Mouse (Mus musculus): ENCODE measurements around the gene Usmg5.

Gene Usmg5

GRCm38 (mm10) chr19:47065860-47066259 lies 24.6 kb downstream of the Usmg5 start:
- in situ Hi-C loops (cut with MboI; ENCODE audit: unreplicated experiment in 2 of 2), result no loop called here

GRCm38 (mm10) chr19:47057684-47058083 lies 32.8 kb downstream of the Usmg5 start:
- in situ Hi-C loops (cut with MboI; ENCODE audit: unreplicated experiment in 2 of 2), result no loop called here

GRCm38 (mm10) chr19:47053471-47053870 lies 37.0 kb downstream of the Usmg5 start:
- in situ Hi-C loops (cut with MboI; ENCODE audit: unreplicated experiment in 2 of 2), result no loop called here

DNA sequence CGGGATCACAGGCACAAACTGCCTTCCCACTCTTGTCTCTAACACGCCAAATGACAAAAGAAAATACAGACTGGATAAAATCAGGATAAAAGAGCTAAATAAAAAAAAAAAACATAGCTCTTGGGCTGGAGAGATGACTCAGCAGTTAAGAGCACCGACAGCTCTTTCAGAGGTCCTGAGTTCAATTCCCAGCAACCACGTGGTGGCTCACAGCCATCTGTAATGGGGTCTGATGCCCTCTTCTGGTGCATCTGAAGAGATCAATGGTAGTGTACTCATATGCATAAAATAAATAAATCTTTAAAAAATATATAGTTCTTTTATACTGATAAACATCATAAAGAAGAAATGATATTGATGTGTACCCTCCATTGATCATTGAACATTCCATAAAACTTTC lies 37.5 kb downstream of the Usmg5 start:
- in situ Hi-C loops (cut with MboI; ENCODE audit: unreplicated experiment in 2 of 2), result no loop called here

DNA sequence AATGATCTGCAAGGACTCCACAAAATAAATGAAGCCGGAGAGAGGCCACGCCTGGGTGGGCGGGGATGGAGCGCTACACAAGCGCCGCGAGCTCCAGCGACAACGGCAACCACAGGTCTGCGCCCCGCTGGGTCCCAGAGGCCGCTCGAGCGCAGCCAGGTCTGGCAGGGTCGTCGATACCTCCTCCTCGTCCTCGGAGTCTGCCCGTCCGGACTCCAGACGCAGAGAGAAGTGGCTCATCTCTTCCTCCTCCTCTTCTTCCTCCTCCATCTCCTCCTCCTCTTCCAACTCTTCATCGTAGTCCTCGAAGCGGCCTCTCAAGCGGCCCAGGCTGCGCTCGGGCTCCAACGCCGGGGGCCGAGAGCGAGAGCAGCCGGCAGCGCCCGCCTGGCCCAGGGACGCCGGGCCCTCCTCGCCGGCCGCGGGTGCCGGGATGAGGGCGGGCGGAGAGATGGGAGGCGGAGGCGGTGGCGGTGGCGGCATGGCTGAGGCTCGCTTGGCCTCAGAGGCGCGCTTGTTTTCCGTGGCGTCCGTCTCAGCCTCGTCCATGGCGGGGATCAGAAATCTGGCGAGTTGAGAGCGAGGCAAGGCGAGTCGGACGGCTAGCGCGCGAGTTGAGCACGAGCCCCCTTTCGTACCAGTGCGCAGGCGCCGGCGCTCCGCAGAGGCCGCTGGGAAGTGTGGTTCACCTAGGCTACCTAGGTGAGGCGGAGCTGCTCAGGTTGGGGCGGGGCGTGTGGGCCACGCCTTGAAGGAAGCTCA lies 40.0 kb downstream of the Usmg5 start, which contains the start of gene Pcgf6:
Pcgf6 (minus strand) TSS at position 636 of the 762 bp plus-strand sequence.
- in situ Hi-C loops (cut with MboI; ENCODE audit: unreplicated experiment in 2 of 2), result no loop called here

GRCm38 (mm10) chr19:47049840-47050239 lies 40.6 kb downstream of the Usmg5 start:
- in situ Hi-C loops (cut with MboI; ENCODE audit: unreplicated experiment in 2 of 2), result no loop called here

GRCm38 (mm10) chr19:47049061-47049460 lies 41.4 kb downstream of the Usmg5 start:
- in situ Hi-C loops (cut with MboI; ENCODE audit: unreplicated experiment in 2 of 2), result no loop called here

- in situ Hi-C loops (cut with MboI; ENCODE audit: unreplicated experiment in 2 of 2), result no loop called here
These were observed 43.1 kb downstream of the Usmg5 start for GRCm38 (mm10) chr19:47047236-47047833.

DNA sequence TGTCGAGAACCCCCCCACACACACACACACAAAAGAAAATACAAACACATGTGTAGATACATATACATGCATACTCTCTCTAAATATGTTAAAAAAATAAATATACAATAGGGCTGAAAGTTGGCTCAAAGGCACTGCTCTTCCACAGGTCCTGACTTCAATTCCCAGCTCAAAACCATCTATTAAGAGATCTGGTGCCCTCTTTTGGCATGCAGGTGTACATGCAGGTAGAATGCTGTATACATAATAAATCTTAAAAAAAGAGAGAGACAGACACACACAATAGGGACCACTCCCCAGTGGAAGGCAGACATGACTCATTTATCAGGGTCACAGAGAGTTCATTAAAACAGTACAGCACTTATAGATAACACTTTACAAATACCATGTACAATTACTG lies 44.1 kb downstream of the Usmg5 start:
- in situ Hi-C loops (cut with MboI; ENCODE audit: unreplicated experiment in 2 of 2), result no loop called here

DNA sequence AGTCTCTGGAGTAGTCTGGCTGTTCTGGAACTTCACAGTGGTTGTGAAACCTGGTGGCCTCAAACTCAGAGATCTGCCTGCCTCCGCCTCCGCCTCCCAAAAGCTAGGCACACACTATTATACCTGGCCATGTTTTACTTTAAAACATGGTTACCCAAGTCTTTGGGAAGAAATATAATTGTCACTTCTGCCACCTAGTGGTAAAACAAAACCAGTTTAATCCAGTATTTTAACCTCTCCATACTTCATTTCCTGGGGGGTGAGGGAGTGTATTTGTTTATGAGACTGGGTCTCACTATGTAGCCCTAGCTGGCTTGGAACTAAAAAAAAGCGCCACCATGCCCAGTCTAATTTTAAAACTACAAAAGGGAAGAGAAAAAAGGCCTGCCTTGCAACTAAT lies 46.8 kb downstream of the Usmg5 start:
- in situ Hi-C loops (cut with MboI; ENCODE audit: unreplicated experiment in 2 of 2), result loop anchor here in 1 of 2 experiments (5.0 kb wide), 2 partner anchors 166 to 281 kb away; partner anchors contain the start of gene Cnnm2

DNA sequence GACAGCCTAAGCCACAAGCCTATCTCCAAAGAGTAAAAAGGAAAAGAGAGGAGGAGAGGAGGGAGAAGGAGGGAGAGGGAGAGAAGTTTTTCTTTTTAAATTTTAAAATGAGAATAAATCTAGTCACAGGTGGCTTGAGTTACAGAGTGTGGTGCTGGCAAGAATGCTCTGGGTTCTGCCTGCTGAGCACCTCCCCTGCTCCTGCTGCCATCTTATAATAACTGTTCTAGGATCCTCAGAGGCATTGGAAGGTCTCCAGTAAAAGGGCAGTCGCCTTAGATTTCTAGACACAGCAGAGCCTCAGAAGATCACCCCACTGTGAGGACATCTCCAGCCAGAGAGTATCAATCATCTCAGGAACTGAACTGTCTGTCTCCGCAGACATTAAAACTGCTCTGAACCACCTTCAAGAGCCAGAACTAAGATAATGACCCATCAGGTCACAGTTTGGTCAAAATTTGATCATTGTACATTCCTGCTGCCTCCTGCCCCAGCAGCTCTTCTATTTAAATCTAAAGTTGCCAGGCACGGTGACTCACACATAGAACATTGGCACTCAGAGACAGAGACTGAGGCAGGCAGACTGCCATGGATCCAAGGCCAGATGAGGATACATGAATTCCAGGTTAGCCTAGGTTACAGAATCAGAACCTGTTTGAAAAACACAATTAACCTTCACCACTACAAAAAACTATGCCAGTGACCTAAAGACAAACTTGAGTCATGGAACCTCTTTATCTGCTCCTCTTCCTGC lies 49.5 kb downstream of the Usmg5 start:
- in situ Hi-C loops (cut with MboI; ENCODE audit: unreplicated experiment in 2 of 2), result loop anchor here in 1 of 2 experiments (5.0 kb wide), 2 partner anchors 164 to 279 kb away; partner anchors contain the start of gene Cnnm2

DNA sequence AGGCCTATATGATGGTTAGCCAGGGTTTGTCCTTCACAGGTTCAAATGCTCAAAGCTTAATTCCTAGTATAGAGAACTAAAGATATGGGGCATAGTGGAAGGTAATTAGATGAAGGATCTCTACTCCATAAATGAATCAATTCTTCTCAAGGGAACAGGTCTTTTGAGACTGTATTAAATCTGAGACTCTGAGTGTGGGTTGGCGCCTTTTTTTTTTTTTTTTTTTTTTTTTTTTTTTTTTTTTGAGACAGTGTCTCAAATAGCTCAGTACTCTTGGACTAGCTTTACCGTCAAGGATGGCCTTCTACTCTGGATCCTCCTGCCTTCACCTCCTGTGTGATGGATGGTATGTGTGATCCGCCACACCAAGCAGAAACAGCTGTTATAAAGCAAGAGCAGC lies 53.9 kb downstream of the Usmg5 start:
- in situ Hi-C loops (cut with MboI; ENCODE audit: unreplicated experiment in 2 of 2), result no loop called here

DNA sequence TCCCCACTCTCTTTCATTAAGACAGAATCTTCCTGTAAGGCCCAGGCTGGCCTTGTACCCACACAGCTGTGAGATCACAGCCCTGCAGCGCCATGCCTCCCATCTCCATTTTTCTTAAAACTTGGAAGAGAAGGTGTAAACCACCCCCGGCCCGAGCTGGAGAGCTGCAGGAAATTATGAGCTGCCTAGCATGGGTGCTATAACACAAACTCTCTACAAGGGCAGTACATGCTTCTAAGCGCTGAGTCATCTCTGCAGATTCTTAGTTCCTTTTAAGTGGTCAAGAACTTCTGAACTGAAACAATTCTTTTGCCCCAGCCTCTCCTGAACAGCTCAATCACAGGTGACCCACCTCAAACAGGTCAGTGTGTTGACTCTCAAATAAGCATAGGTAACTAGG lies 55.5 kb downstream of the Usmg5 start:
- in situ Hi-C loops (cut with MboI; ENCODE audit: unreplicated experiment in 2 of 2), result no loop called here
